Comparison of ENCODE assay signal across 7 mouse cellular contexts in genomic region chr8:122433269-122433905, GRCm38 (mm10). TPM values are rescaled to one million over a fixed set of nuclear protein-coding genes. Genes with fewer than 3 reads are reported as not detected.
DNase-seq lines count a peak whose midpoint lies in the region; ATAC-seq and TF ChIP-seq lines count a peak whose summit lies in the region.

No protein-coding gene starts in this region.

- H3K27ac ChIP-seq in thymus, adult 2 months (ENCODE audit: control insufficient read depth, insufficient read depth, low read length) = peak overlapping the region; percentile 82
- H3K27ac ChIP-seq in liver, embryonic 16.5 days (ENCODE audit: low read length) = peak overlapping the region; percentile 83; the same call in 1 of the 2 replicates

- DNase-seq in thymus, adult 2 months = no peak
- no peak for DNase-seq in thymus, adult 18-20 months
- DNase-seq in cerebellum, postnatal 4 days (ENCODE audit: low spot score in 2 of 2) = no peak
- DNase-seq in kidney, postnatal 14 days = no peak
- DNase-seq in testis, postnatal 14 days (ENCODE audit: low spot score) = no peak

- peak; percentile 28; the same call in 1 of the 2 replicates for TF ChIP-seq CTCF in thymus, adult 2 months (IDR thresholded peaks at IDR 0.05; ENCODE audit: borderline replicate concordance, control insufficient read depth, extremely low read depth, insufficient read depth, low read length, poor library complexity)

- no peaks in the 10 kb centered on the region for H3K27me3 ChIP-seq in thymus, adult 2 months (ENCODE audit: control insufficient read depth, insufficient read depth, low read length)
- peaks cover 7% of the 10 kb centered on the region for H3K27me3 ChIP-seq in liver, embryonic 16.5 days (ENCODE audit: control insufficient read depth, insufficient read depth, low read depth, low read length)

- peak overlapping the region; percentile 98 for H3K4me3 ChIP-seq in thymus, adult 2 months (ENCODE audit: control insufficient read depth, insufficient read depth, low read length)
- H3K4me3 ChIP-seq in liver, embryonic 16.5 days (ENCODE audit: low read depth, low read length) = peak overlapping the region; percentile 63; the same call in 1 of the 2 replicates

- H3K36me3 ChIP-seq in thymus, adult 2 months (ENCODE audit: control insufficient read depth, insufficient read depth, low read length) = no peaks in the 10 kb centered on the region
- H3K36me3 ChIP-seq in liver, embryonic 16.5 days (ENCODE audit: control insufficient read depth, insufficient read depth) = peaks cover 4% of the 10 kb centered on the region; the same call in 1 of the 2 replicates

- H3K9ac ChIP-seq in liver, embryonic 16.5 days (ENCODE audit: low read depth, low read length) = peak overlapping the region; percentile 61; the same call in 1 of the 2 replicates

- peaks cover 62% of the 10 kb centered on the region for H3K4me1 ChIP-seq in thymus, adult 2 months (replicated peaks; ENCODE audit: control insufficient read depth, insufficient read depth, low read length)
- H3K4me1 ChIP-seq in liver, embryonic 16.5 days (ENCODE audit: control insufficient read depth, low read depth, low read length) = peaks cover 20% of the 10 kb centered on the region

- peaks cover 2% of the 10 kb centered on the region for H3K9me3 ChIP-seq in liver, embryonic 16.5 days (replicated peaks; ENCODE audit: control insufficient read depth, low read length)

- TF ChIP-seq POLR2A in thymus, adult 2 months (IDR thresholded peaks at IDR 0.05; ENCODE audit: control insufficient read depth, extremely low read depth, insufficient read depth, low read length, poor library complexity) = no peak

- ATAC-seq in granulocyte monocyte progenitor cell, adult 5-6 weeks (replicated peaks; ENCODE audit: poor library complexity, severe bottlenecking) = peak; percentile 20
- 0 out of 2 replicates have a peak, but pooled peaks have one; percentile 2 for ATAC-seq in liver, embryonic 16.5 days (ENCODE audit: low read depth)

- H3K4me2 ChIP-seq in liver, embryonic 16.5 days (ENCODE audit: low read depth, low read length) = peak overlapping the region; percentile 79

- WGBS in thymus, adult 2 months = 45% methylated on average over 11 of the region's 11 CpGs
- WGBS in liver, embryonic 16.5 days (ENCODE audit: insufficient replicate concordance) = 50% methylated on average over 11 of the region's 11 CpGs

RNA-seq across cellular contexts. Expression of gene Cyba, which starts 0.7 kb away (rescaled TPM):
- 671 and 705 TPM in 2 replicates for polyA plus RNA-seq in thymus, adult 2 months (2012; rRNA removed)
- total RNA-seq in granulocyte monocyte progenitor cell, adult 5-6 weeks (2014; fragmentation: Nextera tagmentation) = 188 and 257 TPM in 2 replicates
- total RNA-seq in granulocyte monocyte progenitor cell, adult 5-6 weeks (2017) = 94.4 and 126 TPM in 2 replicates
- polyA plus RNA-seq in liver, embryonic 16.5 days (2015; fragmentation: Nextera tagmentation; extraction: Ambion mirVana) = 191 TPM in 2 replicates

RNA-seq across cellular contexts. Expression of gene Mvd, which starts 9.8 kb away (rescaled TPM):
- polyA plus RNA-seq in thymus, adult 2 months (2012; rRNA removed) = 25.0 and 26.2 TPM in 2 replicates
- 8.8 and 10.0 TPM in 2 replicates for total RNA-seq in granulocyte monocyte progenitor cell, adult 5-6 weeks (2014; fragmentation: Nextera tagmentation)
- total RNA-seq in granulocyte monocyte progenitor cell, adult 5-6 weeks (2017) = 4.0 and 4.3 TPM in 2 replicates
- 21.8 and 23.2 TPM in 2 replicates for polyA plus RNA-seq in liver, embryonic 16.5 days (2015; fragmentation: Nextera tagmentation; extraction: Ambion mirVana)

RNA-seq across cellular contexts. Expression of gene Il17c, which starts 11.6 kb away (rescaled TPM):
- polyA plus RNA-seq in thymus, adult 2 months (2012; rRNA removed) = 0.47 and 1.4 TPM in 2 replicates
- not detected in 2 replicates for total RNA-seq in granulocyte monocyte progenitor cell, adult 5-6 weeks (2014; fragmentation: Nextera tagmentation)
- not detected in 2 replicates for total RNA-seq in granulocyte monocyte progenitor cell, adult 5-6 weeks (2017)
- polyA plus RNA-seq in liver, embryonic 16.5 days (2015; fragmentation: Nextera tagmentation; extraction: Ambion mirVana) = not detected in 2 replicates

RNA-seq across cellular contexts. Expression of gene Snai3, which starts 27.1 kb away (rescaled TPM):
- 47.1 and 51.1 TPM in 2 replicates for polyA plus RNA-seq in thymus, adult 2 months (2012; rRNA removed)
- not detected in 2 replicates for total RNA-seq in granulocyte monocyte progenitor cell, adult 5-6 weeks (2014; fragmentation: Nextera tagmentation)
- not detected in 2 replicates for total RNA-seq in granulocyte monocyte progenitor cell, adult 5-6 weeks (2017)
- 0.14 and 0.40 TPM in 2 replicates for polyA plus RNA-seq in liver, embryonic 16.5 days (2015; fragmentation: Nextera tagmentation; extraction: Ambion mirVana)

RNA-seq across cellular contexts. Expression of gene Rnf166, which starts 42.5 kb away (rescaled TPM):
- 273 and 296 TPM in 2 replicates for polyA plus RNA-seq in thymus, adult 2 months (2012; rRNA removed)
- 40.5 and 41.2 TPM in 2 replicates for total RNA-seq in granulocyte monocyte progenitor cell, adult 5-6 weeks (2014; fragmentation: Nextera tagmentation)
- 29.8 and 43.2 TPM in 2 replicates for total RNA-seq in granulocyte monocyte progenitor cell, adult 5-6 weeks (2017)
- 12.7 and 14.0 TPM in 2 replicates for polyA plus RNA-seq in liver, embryonic 16.5 days (2015; fragmentation: Nextera tagmentation; extraction: Ambion mirVana)
